Mouse (Mus musculus): ENCODE measurements at regions not wholly inside any gene's neighbourhood (a gene's known extent, or its start where the extent isn't known, plus 50 kb on each side); places are given as distances from the start of the nearest gene placed in this dataset.

DNA sequence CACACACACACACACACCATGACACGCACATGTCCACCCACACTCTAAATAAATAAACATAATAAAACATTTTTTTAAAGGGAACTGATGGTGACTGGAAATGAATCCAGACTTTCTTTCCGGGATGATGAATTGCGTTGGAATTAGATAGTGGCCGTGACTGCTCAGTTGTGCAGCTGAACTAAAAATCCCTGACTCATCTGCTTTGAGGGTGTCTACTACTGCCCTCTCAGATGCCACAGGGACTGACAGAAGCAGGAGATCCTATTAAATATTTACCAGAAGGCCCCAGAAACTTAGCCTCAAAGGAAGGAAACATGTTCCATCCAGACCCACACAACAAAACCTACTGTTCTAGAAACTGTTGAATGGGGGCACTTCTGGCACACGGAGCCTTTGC is 65.7 kb downstream of the Polr2m start:
- no peak overlapping the region for H3K9ac ChIP-seq
- no peaks in the 10 kb centered on the region for H3K36me3 ChIP-seq
- H3K27ac ChIP-seq: no peak overlapping the region
- no peak overlapping the region for H3K4me2 ChIP-seq (replicated peaks)
- no peaks in the 10 kb centered on the region for H3K4me1 ChIP-seq
- ATAC-seq (ENCODE audit: low FRiP score, low read depth): no peak
- H3K27me3 ChIP-seq: no peaks in the 10 kb centered on the region
- H3K9me3 ChIP-seq: no peaks in the 10 kb centered on the region
- WGBS: 85% methylated on average over 5 of the region's 5 CpGs
- H3K4me3 ChIP-seq: no peak overlapping the region

GRCm38 (mm10) chr9:71418531-71418930 is 67.2 kb downstream of the Polr2m start:
- WGBS: 90% methylated on average over 4 of the region's 4 CpGs
- H3K4me2 ChIP-seq (replicated peaks): no peak overlapping the region

GRCm38 (mm10) chr9:71417248-71417647 is 68.5 kb downstream of the Polr2m start:
- no peak overlapping the region for H3K4me3 ChIP-seq
- no peak overlapping the region for H3K9ac ChIP-seq
- no peak for ATAC-seq (ENCODE audit: low FRiP score, low read depth)
- no peaks in the 10 kb centered on the region for H3K36me3 ChIP-seq
- no peaks in the 10 kb centered on the region for H3K9me3 ChIP-seq
- no peak overlapping the region for H3K4me2 ChIP-seq (replicated peaks)
- H3K27ac ChIP-seq: no peak overlapping the region
- no peaks in the 10 kb centered on the region for H3K27me3 ChIP-seq
- no peaks in the 10 kb centered on the region for H3K4me1 ChIP-seq
- 72% methylated on average over 4 of the region's 4 CpGs for WGBS

More at GRCm38 (mm10) chr9:71418531-71418930, 67.2 kb downstream of the Polr2m start:
- H3K4me1 ChIP-seq: no peaks in the 10 kb centered on the region
- H3K9ac ChIP-seq: no peak overlapping the region
- H3K9me3 ChIP-seq: no peaks in the 10 kb centered on the region
- H3K27ac ChIP-seq: no peak overlapping the region
- no peaks in the 10 kb centered on the region for H3K36me3 ChIP-seq
- no peaks in the 10 kb centered on the region for H3K27me3 ChIP-seq
- ATAC-seq (ENCODE audit: low FRiP score, low read depth): no peak
- H3K4me3 ChIP-seq: no peak overlapping the region

- H3K4me3 ChIP-seq: no peak overlapping the region
- H3K9me3 ChIP-seq: peaks cover 10% of the 10 kb centered on the region
- H3K27ac ChIP-seq: no peak overlapping the region
- H3K27me3 ChIP-seq: peaks cover 6% of the 10 kb centered on the region; the same call in 1 of the 2 replicates
- ATAC-seq (ENCODE audit: low FRiP score, low read depth): no peak
- no peak overlapping the region for H3K9ac ChIP-seq
- H3K36me3 ChIP-seq: no peaks in the 10 kb centered on the region
- no peak overlapping the region for H3K4me2 ChIP-seq (replicated peaks)
- no peaks in the 10 kb centered on the region for H3K4me1 ChIP-seq
- 81% methylated on average over 1 of the region's 1 CpGs for WGBS
These were observed 74.6 kb downstream of the Polr2m start for GRCm38 (mm10) chr9:71411171-71411570.

DNA sequence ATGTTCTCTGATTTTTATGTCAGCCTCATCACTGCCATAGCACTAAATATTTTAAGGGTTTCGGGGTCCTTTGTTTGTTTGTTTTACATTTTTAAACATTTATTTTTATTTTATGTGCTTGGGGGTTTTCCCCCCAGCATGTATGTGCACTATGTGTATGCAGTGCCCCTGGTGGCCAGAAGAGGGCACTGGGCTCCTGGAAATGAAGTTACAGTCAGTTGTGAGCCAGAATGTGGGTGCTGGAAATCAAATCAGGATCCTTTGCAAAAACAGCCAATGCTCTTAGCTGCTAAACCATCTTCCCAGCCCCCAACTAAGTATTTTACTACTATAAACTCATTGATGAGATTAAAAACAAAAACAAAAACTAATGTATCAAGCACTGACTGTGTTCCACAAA is 75.8 kb downstream of the Polr2m start:
- Histone ChIP-seq H3K9ac (no peak overlapping the region), H3K36me3 (no peaks in the 10 kb centered on the region), H3K4me2 (replicated peaks) (no peak overlapping the region), H3K4me1 (no peaks in the 10 kb centered on the region), H3K27ac (no peak overlapping the region), H3K27me3 (peaks cover 6% of the 10 kb centered on the region; the same call in 1 of the 2 replicates), H3K4me3 (no peak overlapping the region), H3K9me3 (peaks cover 10% of the 10 kb centered on the region)
- no peak for ATAC-seq (ENCODE audit: low FRiP score, low read depth)
- 95% methylated on average over 1 of the region's 1 CpGs for WGBS

GRCm38 (mm10) chr9:71408946-71409345 is 76.8 kb downstream of the Polr2m start:
- no peak for ATAC-seq (ENCODE audit: low FRiP score, low read depth)
- H3K9me3 ChIP-seq: peaks cover 10% of the 10 kb centered on the region
- H3K36me3 ChIP-seq: no peaks in the 10 kb centered on the region
- no peak overlapping the region for H3K27ac ChIP-seq
- H3K4me3 ChIP-seq: no peak overlapping the region
- H3K27me3 ChIP-seq: peaks cover 6% of the 10 kb centered on the region; the same call in 1 of the 2 replicates
- H3K9ac ChIP-seq: no peak overlapping the region
- 67% methylated on average over 5 of the region's 5 CpGs for WGBS
- H3K4me2 ChIP-seq (replicated peaks): no peak overlapping the region
- no peaks in the 10 kb centered on the region for H3K4me1 ChIP-seq

DNA sequence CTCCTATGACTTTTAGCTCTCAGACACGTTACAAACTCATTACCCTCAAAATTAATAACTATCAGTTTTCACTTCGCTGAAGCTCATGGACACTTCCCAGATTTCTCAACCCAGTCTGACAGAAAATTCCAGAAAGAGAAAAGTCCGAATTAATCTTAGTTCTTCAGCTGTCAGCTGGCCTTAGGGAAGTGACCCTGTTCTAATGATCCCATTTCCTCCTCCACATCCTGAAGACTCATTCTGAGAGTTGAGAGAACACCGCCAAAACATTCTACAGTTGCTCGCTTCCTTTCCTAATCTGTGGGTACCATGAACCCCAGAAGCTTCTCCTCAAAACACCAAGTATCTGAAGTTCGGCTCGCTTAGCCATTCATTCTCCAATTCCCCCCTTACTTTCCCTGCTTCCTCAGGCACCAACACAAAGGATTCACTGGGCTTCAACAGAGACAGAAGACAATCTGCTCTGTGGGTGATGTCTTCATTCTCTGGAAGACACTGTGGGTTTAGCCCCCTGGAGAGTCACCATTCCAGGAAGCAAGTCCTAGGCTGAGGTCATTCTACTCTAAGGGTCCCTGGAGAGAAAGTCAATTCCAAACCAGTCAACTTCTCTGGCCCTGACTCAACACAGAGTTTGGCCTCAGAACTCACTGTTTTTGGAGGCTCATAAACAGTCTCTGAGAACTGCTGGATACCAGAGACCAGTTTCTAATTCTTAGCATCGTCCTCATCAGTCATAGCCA is 81.2 kb downstream of the Polr2m start:
- no peak overlapping the region for H3K4me2 ChIP-seq (replicated peaks)
- no peak overlapping the region for H3K27ac ChIP-seq
- ATAC-seq (ENCODE audit: low FRiP score, low read depth): no peak
- H3K36me3 ChIP-seq: no peaks in the 10 kb centered on the region
- H3K4me3 ChIP-seq: no peak overlapping the region
- peaks cover 10% of the 10 kb centered on the region for H3K4me1 ChIP-seq
- 83% methylated on average over 8 of the region's 8 CpGs for WGBS
- no peak overlapping the region for H3K9ac ChIP-seq
- no peaks in the 10 kb centered on the region for H3K9me3 ChIP-seq
- peaks cover 20% of the 10 kb centered on the region for H3K27me3 ChIP-seq

DNA sequence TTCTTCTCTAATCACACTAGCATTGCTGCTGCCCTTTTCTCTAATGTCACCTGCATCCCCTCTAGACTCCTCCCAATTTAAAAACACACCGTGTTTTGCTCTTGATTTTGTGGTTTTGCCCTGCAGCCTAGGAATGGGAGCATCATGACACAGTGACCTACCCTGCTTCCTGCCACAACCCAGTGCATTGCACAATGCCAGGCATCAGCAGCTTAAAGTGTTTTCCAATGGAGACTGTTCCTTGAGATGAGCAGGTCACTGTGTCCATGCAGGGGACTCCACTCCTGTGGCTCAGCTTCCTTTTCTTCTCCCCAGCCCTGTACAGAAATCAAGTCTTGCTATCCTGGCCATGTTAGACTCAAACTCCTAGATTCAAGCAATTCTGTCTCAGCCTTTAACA is 84.1 kb downstream of the Polr2m start:
- Histone ChIP-seq H3K27ac (no peak overlapping the region), H3K27me3 (peaks cover 23% of the 10 kb centered on the region), H3K9ac (no peak overlapping the region), H3K4me2 (replicated peaks) (no peak overlapping the region), H3K4me1 (peaks cover 19% of the 10 kb centered on the region), H3K9me3 (no peaks in the 10 kb centered on the region), H3K36me3 (no peaks in the 10 kb centered on the region), H3K4me3 (no peak overlapping the region)
- ATAC-seq (ENCODE audit: low FRiP score, low read depth): no peak
- WGBS: 48% methylated on average over 1 of the region's 1 CpGs

GRCm38 (mm10) chr9:71399346-71399745 is 86.4 kb downstream of the Polr2m start:
- Histone ChIP-seq H3K36me3 (no peaks in the 10 kb centered on the region), H3K4me3 (no peak overlapping the region), H3K27me3 (peaks cover 23% of the 10 kb centered on the region; the same call in 1 of the 2 replicates), H3K4me1 (peaks cover 26% of the 10 kb centered on the region), H3K9me3 (no peaks in the 10 kb centered on the region), H3K4me2 (replicated peaks) (no peak overlapping the region), H3K9ac (no peak overlapping the region), H3K27ac (no peak overlapping the region)
- ATAC-seq (ENCODE audit: low FRiP score, low read depth): no peak
- 84% methylated on average over 1 of the region's 1 CpGs for WGBS

- H3K4me1 ChIP-seq: peaks cover 26% of the 10 kb centered on the region
- WGBS: 39% methylated on average over 7 of the region's 7 CpGs
- no peak overlapping the region for H3K4me2 ChIP-seq (replicated peaks)
- no peak overlapping the region for H3K27ac ChIP-seq
- H3K36me3 ChIP-seq: no peaks in the 10 kb centered on the region
- H3K9me3 ChIP-seq: no peaks in the 10 kb centered on the region
- no peak overlapping the region for H3K4me3 ChIP-seq
- H3K27me3 ChIP-seq: peaks cover 16% of the 10 kb centered on the region; the same call in 1 of the 2 replicates
- 0 out of 2 replicates have a peak, but pooled peaks have one; percentile 24 for ATAC-seq (ENCODE audit: low FRiP score, low read depth)
- no peak overlapping the region for H3K9ac ChIP-seq
These were observed 89.0 kb downstream of the Polr2m start for GRCm38 (mm10) chr9:71396784-71397183.

GRCm38 (mm10) chr9:71390221-71390620 is 95.5 kb downstream of the Polr2m start:
- Histone ChIP-seq H3K27me3 (no peaks in the 10 kb centered on the region), H3K27ac (no peak overlapping the region), H3K4me2 (replicated peaks) (no peak overlapping the region), H3K4me3 (no peak overlapping the region), H3K4me1 (no peaks in the 10 kb centered on the region), H3K9me3 (no peaks in the 10 kb centered on the region), H3K36me3 (no peaks in the 10 kb centered on the region), H3K9ac (no peak overlapping the region)
- 50% methylated on average over 5 of the region's 5 CpGs for WGBS
- ATAC-seq (ENCODE audit: low FRiP score, low read depth): no peak

- H3K9ac ChIP-seq: no peak overlapping the region
- H3K27ac ChIP-seq: no peak overlapping the region
- no peaks in the 10 kb centered on the region for H3K9me3 ChIP-seq
- no peaks in the 10 kb centered on the region for H3K27me3 ChIP-seq
- 91% methylated on average over 7 of the region's 7 CpGs for WGBS
- H3K36me3 ChIP-seq: no peaks in the 10 kb centered on the region
- no peaks in the 10 kb centered on the region for H3K4me1 ChIP-seq
- H3K4me2 ChIP-seq (replicated peaks): no peak overlapping the region
- no peak overlapping the region for H3K4me3 ChIP-seq
- no peak for ATAC-seq (ENCODE audit: low FRiP score, low read depth)
These were observed 98.3 kb downstream of the Polr2m start for GRCm38 (mm10) chr9:71387426-71387825.

GRCm38 (mm10) chr9:71383901-71384300 is 101.8 kb downstream of the Polr2m start:
- 72% methylated on average over 4 of the region's 4 CpGs for WGBS
- no peaks in the 10 kb centered on the region for H3K4me1 ChIP-seq
- no peaks in the 10 kb centered on the region for H3K36me3 ChIP-seq
- H3K27ac ChIP-seq: no peak overlapping the region
- H3K9ac ChIP-seq: no peak overlapping the region
- no peaks in the 10 kb centered on the region for H3K9me3 ChIP-seq
- ATAC-seq (ENCODE audit: low FRiP score, low read depth): no peak
- H3K4me3 ChIP-seq: no peak overlapping the region
- no peaks in the 10 kb centered on the region for H3K27me3 ChIP-seq
- no peak overlapping the region for H3K4me2 ChIP-seq (replicated peaks)

Measured in limb, embryonic 13.5 days (tissue).